Mouse (Mus musculus): ENCODE measurements around the gene Cnep1r1.

GRCm38 (mm10) chr8:88130754-88131317 is 12.3 kb downstream of the Cnep1r1 start:
- TF ChIP-seq CTCF (IDR thresholded peaks at IDR 0.05; ENCODE audit: insufficient read depth, low read length), result no peak
- no peak for TF ChIP-seq POLR2A (IDR thresholded peaks at IDR 0.05; ENCODE audit: borderline replicate concordance, extremely low read depth, low read depth, low read length)
